Mouse (Mus musculus) ES-Bruce4 (cell line): ENCODE data around the gene Fgfbp1. TPM values are rescaled to one million over a fixed set of nuclear protein-coding genes. Genes with fewer than 3 reads are reported as not detected.

Source experiments
- H3K27ac ChIP-seq: 2 replicates; pipeline ENCODE4 v1.5.1; 2012; ENCODE audit warnings: low read length, inconsistent platforms; ENCODE audit not compliant: insufficient read depth
- H3K27me3 ChIP-seq: 2 replicates; pipeline ENCODE4 v1.6.1; 2012; ENCODE audit warnings: mild to moderate bottlenecking, low read length, inconsistent platforms; ENCODE audit not compliant: control insufficient read depth, poor library complexity, insufficient read depth, severe bottlenecking
- H3K36me3 ChIP-seq: 2 replicates; pipeline ENCODE4 v1.6.1; 2012; ENCODE audit warnings: inconsistent platforms, mild to moderate bottlenecking, low read length, moderate library complexity; ENCODE audit not compliant: control insufficient read depth, poor library complexity, insufficient read depth, severe bottlenecking
- H3K4me1 ChIP-seq: one replicate; pipeline ENCODE4 v1.8.1; 2011; ENCODE audit warnings: low read length; ENCODE audit not compliant: control insufficient read depth, insufficient read depth
- H3K4me3 ChIP-seq: 2 replicates; pipeline ENCODE4 v1.5.1; 2011; ENCODE audit warnings: low read depth, mild to moderate bottlenecking, low read length
- H3K9ac ChIP-seq: 2 replicates; pipeline ENCODE4 v1.6.1; 2012; ENCODE audit warnings: low read depth, mild to moderate bottlenecking, inconsistent platforms; ENCODE audit not compliant: poor library complexity, severe bottlenecking
- H3K9me3 ChIP-seq: replicated peaks from 2 replicates; pipeline ENCODE4 v1.6.1; 2012; ENCODE audit warnings: mild to moderate bottlenecking, low read length, inconsistent platforms; ENCODE audit not compliant: control insufficient read depth, poor library complexity, insufficient read depth, severe bottlenecking
- CTCF ChIP-seq: IDR thresholded peaks from one replicate; pipeline ENCODE4 v1.8.1; 2011; ENCODE audit warnings: low read depth, low read length
- EP300 ChIP-seq: IDR thresholded peaks from 2 replicates; pipeline ENCODE4 v1.6.1; 2011; ENCODE audit warnings: low read depth, low read length; ENCODE audit not compliant: insufficient read depth
- POLR2A ChIP-seq: IDR thresholded peaks from one replicate; pipeline ENCODE4 v1.8.1; 2011; ENCODE audit warnings: low read length; ENCODE audit not compliant: insufficient read depth
- polyA plus RNA-seq: library from polyadenylated mRNA; stranded (reverse); fragments of >200 nt; gene quantifications from 2 replicates; pipeline ENCODE4 v1.2.4, GENCODE M21; 2011; ENCODE audit warnings: low read depth; ENCODE audit not compliant: missing spikeins, insufficient read depth, insufficient read length

Fgfbp1 gene
- 34.8 and 36.9 TPM in 2 replicates for polyA plus RNA-seq

DNA sequence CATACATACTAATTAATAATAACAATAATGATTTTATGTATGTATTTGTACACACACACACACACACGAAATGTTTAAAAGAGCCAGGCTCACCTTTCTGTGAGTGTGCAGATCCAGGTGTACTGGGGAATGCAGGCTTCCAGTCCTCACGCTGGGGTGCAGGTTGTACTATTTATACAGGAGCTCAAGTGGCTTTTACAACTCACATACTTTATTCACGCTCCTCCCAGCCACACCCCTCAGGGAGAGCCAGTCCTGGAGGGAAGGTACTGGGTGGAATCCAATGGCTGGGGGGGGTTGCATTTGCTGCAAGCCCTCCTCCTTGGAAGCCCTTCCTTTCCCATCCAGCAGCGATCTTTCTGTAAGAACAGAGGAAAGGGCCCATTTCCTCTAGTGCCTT is at the start of gene Fgfbp1:
Fgfbp1 (minus strand) TSS at position 160 of the 400 bp plus-strand sequence.
- H3K4me3 ChIP-seq: no peak within 1 kb of the TSS
- H3K9ac ChIP-seq: no peak within 1 kb of the TSS
- TF ChIP-seq EP300 (0 out of 2 replicates have a peak, but pooled peaks have one; percentile 45), POLR2A (no peak)
- peaks cover 9% of the 10 kb centered on the region for H3K9me3 ChIP-seq
- H3K27ac ChIP-seq: peak within 1 kb of the TSS; percentile 95
- H3K4me1 ChIP-seq: peaks cover 4% of the 10 kb centered on the region
- H3K27me3 ChIP-seq: no peaks in the 10 kb centered on the region
- H3K36me3 ChIP-seq: no peaks in the 10 kb centered on the region

DNA sequence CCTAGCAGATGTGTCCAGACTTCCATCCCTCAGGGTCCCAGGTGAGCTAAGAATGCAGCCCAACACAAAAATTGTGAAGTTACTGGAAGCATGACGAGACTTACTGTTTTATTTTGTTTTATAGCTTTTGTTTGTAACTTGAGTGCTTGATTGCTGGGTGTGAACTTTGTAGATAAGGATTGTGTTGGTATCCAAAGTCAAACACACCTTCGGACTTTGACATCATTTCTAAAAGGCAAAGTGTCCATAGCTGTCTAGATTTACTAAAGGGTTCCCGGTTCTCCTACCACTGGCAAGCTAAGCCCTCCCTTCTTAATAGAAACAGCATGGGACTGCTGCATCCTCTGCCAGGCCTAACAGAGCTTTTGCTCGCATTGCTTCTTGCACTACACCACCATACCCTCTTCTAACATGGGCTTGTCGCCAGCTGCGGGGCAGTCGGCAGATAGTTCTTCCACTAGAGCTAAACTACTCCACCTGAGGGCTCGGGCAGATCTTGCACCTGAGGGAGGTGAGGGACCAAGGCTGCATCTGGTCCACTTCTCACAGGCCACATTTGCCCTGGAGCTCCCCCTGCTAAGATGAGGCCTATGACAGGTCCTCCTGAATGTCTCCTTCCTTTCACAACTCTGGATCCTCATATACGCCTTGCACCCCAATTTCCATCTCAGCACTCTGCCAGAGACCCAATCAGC is 16.9 kb upstream of the Fgfbp1 start:
- Histone ChIP-seq H3K9me3 (no peaks in the 10 kb centered on the region), H3K27me3 (no peaks in the 10 kb centered on the region), H3K4me1 (no peaks in the 10 kb centered on the region), H3K36me3 (no peaks in the 10 kb centered on the region), H3K4me3 (no peak overlapping the region), H3K9ac (no peak overlapping the region), H3K27ac (no peak overlapping the region)
- TF ChIP-seq POLR2A (no peak), CTCF (no peak), EP300 (no peak)

DNA sequence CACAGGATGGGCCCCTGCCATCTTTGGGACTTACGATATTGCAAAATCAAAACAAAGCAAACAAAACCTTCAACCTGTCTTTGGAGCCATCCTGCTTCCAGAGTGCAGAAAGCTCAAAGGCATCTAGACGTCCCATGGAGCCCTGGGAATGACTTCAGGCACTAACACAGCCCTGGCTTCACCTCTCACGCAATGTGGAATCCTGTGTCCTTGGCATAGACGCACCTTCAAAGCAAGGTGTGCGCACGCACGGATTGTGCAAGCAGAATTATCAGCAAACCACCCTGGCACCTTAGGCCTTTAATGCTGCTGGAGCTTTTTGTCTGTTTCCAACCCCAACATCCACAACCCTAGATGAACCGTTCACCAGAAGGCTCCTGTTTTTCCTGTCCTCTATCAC is 16.0 kb upstream of the Fgfbp1 start:
- no peaks in the 10 kb centered on the region for H3K27me3 ChIP-seq
- H3K36me3 ChIP-seq: no peaks in the 10 kb centered on the region
- H3K9me3 ChIP-seq: no peaks in the 10 kb centered on the region
- H3K4me3 ChIP-seq: no peak overlapping the region
- TF ChIP-seq CTCF: no peak
- no peak overlapping the region for H3K27ac ChIP-seq
- no peaks in the 10 kb centered on the region for H3K4me1 ChIP-seq
- no peak overlapping the region for H3K9ac ChIP-seq

DNA sequence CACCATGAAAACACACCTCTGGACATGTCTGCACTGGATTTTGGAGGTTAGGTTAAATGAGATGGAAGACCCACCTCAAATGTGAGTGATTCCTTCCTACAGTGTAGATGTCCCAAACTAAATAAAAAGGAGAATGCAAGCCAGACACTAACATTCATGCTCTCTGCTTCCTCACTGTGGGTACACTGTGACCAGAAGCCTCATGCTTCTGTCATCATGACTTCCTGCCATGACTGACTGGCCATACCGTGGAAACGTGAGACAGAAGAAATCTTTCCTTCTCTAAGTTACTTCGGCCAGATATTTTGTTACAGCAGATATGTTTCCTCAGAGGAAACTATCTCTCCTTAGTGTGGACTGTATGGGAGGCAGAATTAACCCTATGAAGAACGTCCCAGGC is 14.6 kb upstream of the Fgfbp1 start:
- TF ChIP-seq EP300: no peak
- TF ChIP-seq POLR2A: no peak
- no peak for TF ChIP-seq CTCF
- Histone ChIP-seq H3K9me3 (no peaks in the 10 kb centered on the region), H3K4me3 (no peak overlapping the region), H3K36me3 (no peaks in the 10 kb centered on the region), H3K27ac (no peak overlapping the region), H3K9ac (no peak overlapping the region), H3K4me1 (no peaks in the 10 kb centered on the region), H3K27me3 (no peaks in the 10 kb centered on the region)

DNA sequence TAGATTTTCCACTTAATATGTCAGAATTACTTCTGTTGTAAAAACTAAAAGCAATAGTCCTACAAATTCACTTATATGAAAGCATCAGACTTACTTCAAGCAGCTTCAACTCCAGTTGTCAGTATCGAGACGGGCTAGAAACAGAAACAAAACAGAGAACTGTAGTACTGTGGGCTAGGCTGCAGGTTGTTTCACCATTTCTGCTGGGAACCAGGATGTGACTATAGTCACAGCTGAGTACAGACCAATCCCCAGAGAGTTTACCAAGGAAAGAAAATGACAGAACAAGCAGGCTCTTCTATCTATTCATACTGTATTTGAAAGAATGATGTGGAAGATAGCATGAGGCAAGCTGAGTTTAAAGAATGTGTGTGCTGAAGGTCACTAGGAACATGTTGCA is 13.4 kb upstream of the Fgfbp1 start:
- Histone ChIP-seq H3K27me3 (no peaks in the 10 kb centered on the region), H3K36me3 (no peaks in the 10 kb centered on the region), H3K27ac (no peak overlapping the region), H3K9me3 (no peaks in the 10 kb centered on the region), H3K9ac (no peak overlapping the region), H3K4me1 (no peaks in the 10 kb centered on the region), H3K4me3 (no peak overlapping the region)
- no peak for TF ChIP-seq EP300
- TF ChIP-seq CTCF: no peak
- TF ChIP-seq POLR2A: no peak

DNA sequence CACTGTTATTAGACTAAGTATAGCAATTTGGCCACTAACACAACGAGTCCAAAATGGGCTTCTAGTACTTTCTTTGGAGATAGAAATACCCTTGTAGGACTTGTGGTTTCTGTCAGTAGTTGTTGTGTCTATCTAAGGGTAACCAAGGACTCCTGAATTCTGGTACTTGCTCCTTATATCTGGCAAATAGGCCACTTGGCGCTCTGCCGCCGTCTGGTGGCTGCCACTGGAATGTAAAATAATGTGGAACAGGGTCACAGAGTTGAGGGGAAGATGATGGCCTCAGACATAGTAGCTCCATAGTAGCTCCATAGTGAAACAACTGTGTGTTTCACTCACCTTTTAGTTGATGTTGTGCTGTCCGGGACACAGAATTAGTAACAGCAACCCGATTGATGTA is 8.7 kb upstream of the Fgfbp1 start:
- Histone ChIP-seq H3K4me1 (no peaks in the 10 kb centered on the region), H3K4me3 (no peak overlapping the region), H3K9me3 (no peaks in the 10 kb centered on the region), H3K27me3 (no peaks in the 10 kb centered on the region), H3K9ac (no peak overlapping the region), H3K36me3 (no peaks in the 10 kb centered on the region), H3K27ac (no peak overlapping the region)
- TF ChIP-seq EP300 (no peak), CTCF (peak; percentile 82), POLR2A (no peak)
